Mouse (Mus musculus) megakaryocyte, embryonic 14.5 days (primary cell): ENCODE measurements at regions not wholly inside any gene's neighbourhood (a gene's known extent, or its start where the extent isn't known, plus 50 kb on each side); places are given as distances from the start of the nearest gene placed in this dataset.

ENCODE experiments used
- FLI1 ChIP-seq: IDR thresholded peaks from 2 replicates; pipeline ENCODE4 v1.6.1; 2012; ENCODE audit warnings: low read length, inconsistent platforms, mixed read lengths
- GATA1 ChIP-seq: IDR thresholded peaks from 3 replicates; pipeline ENCODE4 v1.6.1; 2012; ENCODE audit warnings: mixed read lengths, low read length, inconsistent platforms, borderline replicate concordance

DNA sequence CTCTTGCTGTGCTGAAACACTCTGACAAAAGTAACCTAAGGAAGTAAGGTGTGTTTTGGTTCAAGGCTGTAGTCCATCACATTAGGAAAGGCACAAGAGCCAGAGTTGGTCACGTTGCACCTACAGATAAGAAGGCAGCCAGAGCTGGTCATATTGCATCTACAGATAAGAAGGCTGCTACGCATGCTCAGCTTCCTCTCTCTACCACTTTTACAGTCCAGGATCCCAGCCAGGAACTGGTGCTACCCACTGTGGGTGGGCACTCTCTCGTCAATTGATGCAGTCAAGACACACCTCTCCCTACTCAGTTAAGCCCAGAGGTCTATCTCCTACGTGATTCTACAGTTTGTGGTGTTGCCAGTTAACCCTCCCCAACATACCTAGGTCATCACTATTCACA lies 147.8 kb upstream of the Prok2 start:
- TF ChIP-seq GATA1 (no peak), FLI1 (no peak)
